Mouse (Mus musculus): ENCODE measurements around the gene Brix1. TPM values are rescaled to one million over a fixed set of nuclear protein-coding genes. Genes with fewer than 3 reads are reported as not detected.

The Brix1 gene
- polyA plus RNA-seq, 1 experiment = 24.7 TPM

DNA sequence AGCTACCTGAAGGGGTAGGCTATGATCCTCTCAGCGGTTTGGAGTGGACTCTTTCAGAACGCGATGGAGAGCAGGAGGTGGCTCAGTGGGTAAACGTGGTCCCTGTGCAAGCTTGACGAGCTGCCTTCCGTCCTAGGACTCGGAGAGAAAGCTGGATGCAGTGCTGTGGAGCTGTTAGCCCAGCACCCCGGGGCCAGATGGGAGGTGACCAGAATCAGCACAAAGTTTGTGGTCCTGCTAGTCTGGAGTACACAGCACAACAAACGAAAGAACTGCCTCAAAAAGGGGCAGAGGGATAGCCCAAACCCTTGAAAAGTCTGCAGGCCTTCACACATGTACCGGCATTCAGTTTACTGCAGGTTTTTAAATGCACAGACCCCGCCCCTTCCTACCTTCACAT is 10.2 kb upstream of the Brix1 start:
- no peak overlapping the region for H3K4me3 ChIP-seq (ENCODE audit: insufficient read depth, poor library complexity, severe bottlenecking)
- no peaks in the 10 kb centered on the region for H3K79me2 ChIP-seq (ENCODE audit: control insufficient read depth, insufficient read depth)
- no peaks in the 10 kb centered on the region for H3K79me3 ChIP-seq (ENCODE audit: low read depth)

DNA sequence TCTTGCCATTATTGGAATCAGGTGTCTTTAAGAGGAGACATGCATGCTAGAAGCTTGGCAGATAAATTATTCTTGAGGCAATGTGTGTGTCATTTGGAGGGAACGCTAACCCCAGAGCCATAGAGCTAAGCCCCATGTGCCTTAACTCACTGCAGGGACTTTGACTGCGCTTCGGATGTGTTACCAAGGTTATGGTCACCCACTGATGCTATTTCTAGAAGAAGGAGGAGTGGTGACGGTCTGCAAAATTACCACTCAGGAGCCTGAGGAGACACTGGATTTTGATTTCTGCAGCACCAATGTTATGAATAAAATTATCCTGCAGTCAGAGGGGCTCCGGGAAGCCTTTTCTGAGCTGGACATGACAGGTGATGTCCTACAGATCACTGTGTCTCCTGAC is 4.4 kb upstream of the Brix1 start:
- no peak overlapping the region for H3ac ChIP-seq (ENCODE audit: control insufficient read depth, insufficient read length, low read depth)
- peaks cover 34% of the 10 kb centered on the region for H3K79me2 ChIP-seq (ENCODE audit: control insufficient read depth, insufficient read depth)
- H3K36me3 ChIP-seq (ENCODE audit: control insufficient read depth, insufficient read depth) = peaks cover 68% of the 10 kb centered on the region
- H3K27me3 ChIP-seq (ENCODE audit: control insufficient read depth, insufficient read depth, insufficient read length) = no peaks in the 10 kb centered on the region
- no peak overlapping the region for H3K4me3 ChIP-seq (ENCODE audit: insufficient read depth, poor library complexity, severe bottlenecking)
- H3K79me3 ChIP-seq (ENCODE audit: low read depth) = peaks cover 20% of the 10 kb centered on the region
- TF ChIP-seq FOSL1 (IDR thresholded peaks at IDR 0.05; ENCODE audit: insufficient read depth, low read length, poor library complexity, severe bottlenecking) = no peak
- TF ChIP-seq MYOD1 (IDR thresholded peaks at IDR 0.05; ENCODE audit: control insufficient read depth, insufficient read length, low read depth) = no peak
- TF ChIP-seq CEBPB (IDR thresholded peaks at IDR 0.05; ENCODE audit: low read depth) = no peak
- no peak for TF ChIP-seq MYOG (IDR thresholded peaks at IDR 0.05; ENCODE audit: control insufficient read depth, extremely low read depth, insufficient read length)
- TF ChIP-seq MAX (IDR thresholded peaks at IDR 0.05) = no peak
- TF ChIP-seq USF1 (IDR thresholded peaks at IDR 0.05; ENCODE audit: low read depth) = no peak
- no peak for TF ChIP-seq CTCF (IDR thresholded peaks at IDR 0.05; ENCODE audit: control insufficient read depth, insufficient read depth, insufficient read length)

More for the DNA sequence above, 10.2 kb upstream of the Brix1 start:
- H3K27me3 ChIP-seq (ENCODE audit: control insufficient read depth, insufficient read depth, insufficient read length) = no peaks in the 10 kb centered on the region
- H3K36me3 ChIP-seq (ENCODE audit: control insufficient read depth, insufficient read depth) = peaks cover 51% of the 10 kb centered on the region
- no peak for TF ChIP-seq MYOG (IDR thresholded peaks at IDR 0.05; ENCODE audit: control insufficient read depth, extremely low read depth, insufficient read length)
- no peak for TF ChIP-seq MYOD1 (IDR thresholded peaks at IDR 0.05; ENCODE audit: control insufficient read depth, insufficient read length, low read depth)
- TF ChIP-seq MAX (IDR thresholded peaks at IDR 0.05) = no peak
- no peak for TF ChIP-seq USF1 (IDR thresholded peaks at IDR 0.05; ENCODE audit: low read depth)
- TF ChIP-seq FOSL1 (IDR thresholded peaks at IDR 0.05; ENCODE audit: insufficient read depth, low read length, poor library complexity, severe bottlenecking) = no peak
- TF ChIP-seq CTCF (IDR thresholded peaks at IDR 0.05; ENCODE audit: control insufficient read depth, insufficient read depth, insufficient read length) = no peak
- TF ChIP-seq CEBPB (IDR thresholded peaks at IDR 0.05; ENCODE audit: low read depth) = no peak
- H3ac ChIP-seq (ENCODE audit: control insufficient read depth, insufficient read length, low read depth) = no peak overlapping the region

DNA sequence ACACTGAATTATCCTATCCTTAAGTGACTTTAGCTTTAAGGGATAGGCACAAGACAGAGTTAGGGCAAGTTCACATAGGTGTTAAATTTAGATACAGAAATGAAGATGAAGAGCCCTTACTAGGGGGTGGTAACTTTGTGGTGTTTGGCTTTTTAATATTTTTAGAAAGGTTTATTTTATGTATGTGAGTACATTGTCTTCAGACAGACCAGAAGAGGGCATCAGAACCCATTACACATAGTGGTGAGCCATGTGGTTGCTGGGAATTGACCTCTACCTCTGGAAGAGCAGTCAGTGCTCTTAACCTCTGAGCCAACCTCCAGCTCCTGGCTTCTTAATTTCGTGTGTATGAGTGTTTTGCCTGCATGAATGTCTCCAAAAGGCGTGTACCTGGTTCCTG is 1.5 kb upstream of the Brix1 start:
- Histone ChIP-seq H3K27me3 (ENCODE audit: control insufficient read depth, insufficient read depth, insufficient read length) (no peaks in the 10 kb centered on the region), H3K79me3 (ENCODE audit: low read depth) (peaks cover 48% of the 10 kb centered on the region), H3ac (ENCODE audit: control insufficient read depth, insufficient read length, low read depth) (peak overlapping the region; percentile 27), H3K4me3 (ENCODE audit: insufficient read depth, poor library complexity, severe bottlenecking) (peak overlapping the region; percentile 95), H3K79me2 (ENCODE audit: control insufficient read depth, insufficient read depth) (peaks cover 62% of the 10 kb centered on the region), H3K36me3 (ENCODE audit: control insufficient read depth, insufficient read depth) (peaks cover 63% of the 10 kb centered on the region)
- TF ChIP-seq MAX (IDR thresholded peaks at IDR 0.05) (peak; percentile 93), FOSL1 (IDR thresholded peaks at IDR 0.05; ENCODE audit: insufficient read depth, low read length, poor library complexity, severe bottlenecking) (no peak), CEBPB (IDR thresholded peaks at IDR 0.05; ENCODE audit: low read depth) (no peak)

DNA sequence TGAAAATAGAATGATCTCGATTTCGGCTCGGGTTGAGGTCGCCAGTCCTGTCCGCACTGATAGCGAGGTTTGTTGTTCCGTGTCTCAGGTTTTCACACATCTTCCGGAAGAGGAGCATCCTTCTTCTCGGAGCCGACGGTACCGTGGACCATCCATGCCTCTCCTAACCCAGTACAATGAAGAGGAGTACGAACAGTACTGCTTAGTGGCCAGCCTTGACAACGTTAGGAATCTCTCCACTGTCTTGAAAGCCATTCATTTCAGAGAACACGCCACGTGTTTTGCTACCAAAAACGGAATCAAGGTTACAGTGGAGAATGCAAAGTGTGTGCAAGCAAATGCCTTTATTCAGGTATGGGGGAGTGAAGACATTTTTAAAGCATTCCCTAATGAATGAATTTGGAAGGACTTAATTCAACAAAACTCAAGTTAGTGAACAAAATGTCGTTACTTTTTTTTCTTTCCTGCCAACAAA is 655 bp upstream of the Brix1 start:
- Histone ChIP-seq H3K36me3 (ENCODE audit: control insufficient read depth, insufficient read depth) (peaks cover 63% of the 10 kb centered on the region), H3K27me3 (ENCODE audit: control insufficient read depth, insufficient read depth, insufficient read length) (no peaks in the 10 kb centered on the region), H3ac (ENCODE audit: control insufficient read depth, insufficient read length, low read depth) (peak overlapping the region; percentile 80), H3K79me3 (ENCODE audit: low read depth) (peaks cover 55% of the 10 kb centered on the region), H3K4me3 (ENCODE audit: insufficient read depth, poor library complexity, severe bottlenecking) (peak overlapping the region; percentile 95), H3K79me2 (ENCODE audit: control insufficient read depth, insufficient read depth) (peaks cover 71% of the 10 kb centered on the region)
- TF ChIP-seq CTCF (IDR thresholded peaks at IDR 0.05; ENCODE audit: control insufficient read depth, insufficient read depth, insufficient read length) (no peak), MAX (IDR thresholded peaks at IDR 0.05) (peak; percentile 52)

DNA sequence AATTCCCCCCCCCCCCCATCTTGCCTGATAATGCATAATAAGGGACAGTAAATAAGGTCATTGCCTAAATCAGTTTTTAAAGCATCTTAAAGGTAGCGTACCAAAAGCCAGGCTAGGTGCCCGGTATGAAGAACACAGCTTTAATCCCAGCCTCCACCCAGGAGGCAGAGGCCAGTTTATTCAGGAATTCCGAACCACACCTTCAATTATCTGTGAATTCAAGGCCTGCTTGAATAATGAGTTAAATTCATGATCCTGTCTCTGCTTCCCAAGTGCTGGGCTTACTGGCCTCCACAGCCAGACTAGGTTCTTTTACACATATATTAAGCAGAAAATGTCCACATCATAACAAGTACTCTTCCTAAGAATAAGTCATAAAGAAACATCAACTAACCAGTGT is 14.8 kb downstream of the Brix1 start:
- no peak for TF ChIP-seq USF1 (IDR thresholded peaks at IDR 0.05; ENCODE audit: low read depth)
- TF ChIP-seq MAX (IDR thresholded peaks at IDR 0.05) = no peak
- TF ChIP-seq CTCF (IDR thresholded peaks at IDR 0.05; ENCODE audit: control insufficient read depth, insufficient read depth, insufficient read length) = no peak
- no peak for TF ChIP-seq MYOD1 (IDR thresholded peaks at IDR 0.05; ENCODE audit: control insufficient read depth, insufficient read length, low read depth)
- TF ChIP-seq FOSL1 (IDR thresholded peaks at IDR 0.05; ENCODE audit: insufficient read depth, low read length, poor library complexity, severe bottlenecking) = no peak
- no peak for TF ChIP-seq CEBPB (IDR thresholded peaks at IDR 0.05; ENCODE audit: low read depth)
- no peak for TF ChIP-seq MYOG (IDR thresholded peaks at IDR 0.05; ENCODE audit: control insufficient read depth, extremely low read depth, insufficient read length)
- H3K79me3 ChIP-seq (ENCODE audit: low read depth) = peaks cover 30% of the 10 kb centered on the region

DNA sequence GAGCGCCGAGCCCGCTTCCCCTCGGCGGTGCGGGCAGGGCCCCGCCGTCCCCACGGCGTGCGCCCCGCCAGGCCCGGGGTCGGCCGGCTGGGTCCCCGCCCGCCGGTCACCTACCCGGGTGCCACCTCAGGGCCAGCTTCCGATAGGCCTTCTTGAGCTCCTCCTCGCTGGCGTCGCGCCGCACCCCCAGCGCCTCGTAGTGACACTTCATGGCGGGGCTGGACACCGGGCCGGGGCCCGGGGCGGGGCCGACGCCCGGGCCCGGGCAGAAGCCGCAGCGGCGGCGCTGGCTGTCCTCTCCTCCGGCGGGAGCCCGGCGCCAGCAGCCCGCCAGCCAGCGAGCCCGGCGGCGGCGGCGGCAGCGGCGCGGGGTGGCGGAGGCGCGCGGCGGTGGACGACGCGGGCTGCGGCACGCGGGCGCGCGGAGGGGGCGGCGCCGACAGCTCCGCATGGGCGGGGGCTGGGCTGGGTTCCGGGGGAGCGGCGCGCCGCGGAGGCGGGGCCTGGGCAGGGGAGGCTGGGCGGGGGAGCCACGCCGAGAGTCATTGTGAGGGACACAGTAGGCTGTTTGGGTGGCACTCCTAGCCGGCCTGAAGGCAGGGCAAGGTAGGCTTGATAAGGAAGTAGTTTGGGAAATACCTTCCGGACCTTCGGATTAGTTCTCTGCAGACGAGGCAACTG is 15.5 kb downstream of the Brix1 start, which contains the start of gene Dnajc21:
TSS of gene Dnajc21 (minus strand) at position 366 of the 681 bp plus-strand sequence.
- peaks cover 14% of the 10 kb centered on the region for H3K36me3 ChIP-seq (ENCODE audit: control insufficient read depth, insufficient read depth)
- peaks cover 36% of the 10 kb centered on the region for H3K79me3 ChIP-seq (ENCODE audit: low read depth)
- H3K79me2 ChIP-seq (ENCODE audit: control insufficient read depth, insufficient read depth) = peaks cover 47% of the 10 kb centered on the region
- H3K4me3 ChIP-seq (ENCODE audit: insufficient read depth, poor library complexity, severe bottlenecking) = peak within 1 kb of the TSS; percentile 84
- H3K27me3 ChIP-seq (ENCODE audit: control insufficient read depth, insufficient read depth, insufficient read length) = no peaks in the 10 kb centered on the region
- peak within 1 kb of the TSS; percentile 83 for H3ac ChIP-seq (ENCODE audit: control insufficient read depth, insufficient read length, low read depth)
- TF ChIP-seq MYOD1 (IDR thresholded peaks at IDR 0.05; ENCODE audit: control insufficient read depth, insufficient read length, low read depth) = no peak
- no peak for TF ChIP-seq USF1 (IDR thresholded peaks at IDR 0.05; ENCODE audit: low read depth)
- no peak for TF ChIP-seq CTCF (IDR thresholded peaks at IDR 0.05; ENCODE audit: control insufficient read depth, insufficient read depth, insufficient read length)
- TF ChIP-seq CEBPB (IDR thresholded peaks at IDR 0.05; ENCODE audit: low read depth) = no peak
- TF ChIP-seq MAX (IDR thresholded peaks at IDR 0.05) = no peak
- TF ChIP-seq MYOG (IDR thresholded peaks at IDR 0.05; ENCODE audit: control insufficient read depth, extremely low read depth, insufficient read length) = no peak
- no peak for TF ChIP-seq FOSL1 (IDR thresholded peaks at IDR 0.05; ENCODE audit: insufficient read depth, low read length, poor library complexity, severe bottlenecking)

More for the DNA sequence above, 14.8 kb downstream of the Brix1 start:
- Histone ChIP-seq H3K4me3 (ENCODE audit: insufficient read depth, poor library complexity, severe bottlenecking) (peak overlapping the region; percentile 84), H3K27me3 (ENCODE audit: control insufficient read depth, insufficient read depth, insufficient read length) (no peaks in the 10 kb centered on the region), H3K36me3 (ENCODE audit: control insufficient read depth, insufficient read depth) (peaks cover 20% of the 10 kb centered on the region), H3K79me2 (ENCODE audit: control insufficient read depth, insufficient read depth) (peaks cover 41% of the 10 kb centered on the region), H3ac (ENCODE audit: control insufficient read depth, insufficient read length, low read depth) (peak overlapping the region; percentile 9)

Measured in C2C12 (cell line).